In genomic region chr11:98202641-98203350, GRCm38 (mm10) we compare ENCODE assay signal across 8 mouse cellular contexts. TPM values are rescaled to one million over a fixed set of nuclear protein-coding genes. Genes with fewer than 3 reads are reported as not detected.
DNase-seq lines count a peak whose midpoint lies in the region; ATAC-seq and TF ChIP-seq lines count a peak whose summit lies in the region.

Gene Cdk12 (plus strand): TSS chr11:98203059.

- peak within 1 kb of the TSS; percentile 100 for H3K9ac ChIP-seq in heart, embryonic 11.5 days (ENCODE audit: low read depth, low read length)
- H3K9ac ChIP-seq in kidney, embryonic 16.5 days (replicated peaks; ENCODE audit: low read length), result peak within 1 kb of the TSS; percentile 97
- peak within 1 kb of the TSS; percentile 97 for H3K9ac ChIP-seq in liver, adult 2 months (ENCODE audit: low read depth, low read length)

- TF ChIP-seq POLR2A in brain, embryonic 14.5 days (IDR thresholded peaks at IDR 0.05; ENCODE audit: borderline replicate concordance, extremely low read depth, insufficient read depth, insufficient read length, poor library complexity, severe bottlenecking), result peak; percentile 56; the same call in 1 of the 2 replicates
- peak; percentile 92 for TF ChIP-seq POLR2A in liver, adult 2 months (IDR thresholded peaks at IDR 0.05; ENCODE audit: extremely low read depth, insufficient read depth, low read length)
- peak; percentile 86 for TF ChIP-seq POLR2A in myocyte (IDR thresholded peaks at IDR 0.05; ENCODE audit: insufficient read length, low read depth)

- peak; percentile 93 for ATAC-seq in heart, embryonic 11.5 days (replicated peaks; ENCODE audit: insufficient number of reproducible peaks, low FRiP score, low TSS enrichment)
- ATAC-seq in kidney, embryonic 16.5 days (ENCODE audit: low FRiP score, low TSS enrichment), result peak; percentile 94

- DNase-seq in brain, embryonic 14.5 days (ENCODE audit: low read depth), result peak; percentile 99
- DNase-seq in liver, adult 2 months (ENCODE audit: extremely low read depth, low read depth, low spot score), result peak; percentile 86
- DNase-seq in splenic B cell, adult 2 months (ENCODE audit: low read depth, low spot score), result peak; percentile 99

- peak within 1 kb of the TSS; percentile 100 for H3K27ac ChIP-seq in heart, embryonic 11.5 days (ENCODE audit: low read depth, low read length)
- peak within 1 kb of the TSS; percentile 100 for H3K27ac ChIP-seq in kidney, embryonic 16.5 days (ENCODE audit: low read length)
- H3K27ac ChIP-seq in liver, adult 2 months (replicated peaks; ENCODE audit: insufficient read depth, low read depth, low read length), result peak within 1 kb of the TSS; percentile 95

- H3K27me3 ChIP-seq in C2C12 (ENCODE audit: control insufficient read depth, insufficient read depth, insufficient read length) (no peaks in the 10 kb centered on the region), myocyte (ENCODE audit: control insufficient read depth, insufficient read depth, insufficient read length) (peaks cover 6% of the 10 kb centered on the region)
- no peaks in the 10 kb centered on the region; the same call in 1 of the 2 replicates for H3K27me3 ChIP-seq in erythroblast, embryonic 14.5 days (ENCODE audit: control insufficient read depth)
- no peaks in the 10 kb centered on the region for H3K27me3 ChIP-seq in heart, embryonic 11.5 days (ENCODE audit: control insufficient read depth, insufficient read depth, low read length)
- no peaks in the 10 kb centered on the region for H3K27me3 ChIP-seq in kidney, embryonic 16.5 days (ENCODE audit: insufficient read depth, low read length)
- H3K27me3 ChIP-seq in liver, adult 2 months (ENCODE audit: control insufficient read depth, insufficient read depth, low read length), result no peaks in the 10 kb centered on the region
- H3K27me3 ChIP-seq in splenic B cell, adult 2 months (ENCODE audit: control insufficient read depth, insufficient read depth, low read length, poor library complexity, severe bottlenecking), result no peaks in the 10 kb centered on the region

- H3K4me3 ChIP-seq in C2C12 (ENCODE audit: insufficient read depth, poor library complexity, severe bottlenecking) (peak within 1 kb of the TSS; percentile 90), myocyte (peak within 1 kb of the TSS; percentile 90)
- peak within 1 kb of the TSS; percentile 81 for H3K4me3 ChIP-seq in erythroblast, embryonic 14.5 days (replicated peaks)
- peak within 1 kb of the TSS; percentile 95 for H3K4me3 ChIP-seq in heart, embryonic 11.5 days (ENCODE audit: low read depth, low read length)
- peak within 1 kb of the TSS; percentile 82 for H3K4me3 ChIP-seq in kidney, embryonic 16.5 days (ENCODE audit: low read length)
- H3K4me3 ChIP-seq in liver, adult 2 months (ENCODE audit: insufficient read depth, low read depth, low read length), result peak within 1 kb of the TSS; percentile 91

- H3K4me2 ChIP-seq in heart, embryonic 11.5 days, result peak within 1 kb of the TSS; percentile 73
- peak within 1 kb of the TSS; percentile 88 for H3K4me2 ChIP-seq in kidney, embryonic 16.5 days (replicated peaks; ENCODE audit: low read depth, low read length)
- peak within 1 kb of the TSS; percentile 88 for H3K4me2 ChIP-seq in myocyte (ENCODE audit: low read depth)

- no peaks in the 10 kb centered on the region for H3K9me3 ChIP-seq in erythroblast, embryonic 14.5 days (ENCODE audit: control insufficient read depth, low read length)
- H3K9me3 ChIP-seq in heart, embryonic 11.5 days (replicated peaks; ENCODE audit: control insufficient read depth, low read length), result no peaks in the 10 kb centered on the region
- no peaks in the 10 kb centered on the region for H3K9me3 ChIP-seq in kidney, embryonic 16.5 days (ENCODE audit: low read length)

- TF ChIP-seq CTCF in C2C12 (IDR thresholded peaks at IDR 0.05; ENCODE audit: control insufficient read depth, insufficient read depth, insufficient read length), result no peak
- no peak for TF ChIP-seq CTCF in brain, embryonic 14.5 days (IDR thresholded peaks at IDR 0.05; ENCODE audit: borderline replicate concordance, extremely low read depth, insufficient read depth, insufficient read length)
- TF ChIP-seq CTCF in liver, adult 2 months (IDR thresholded peaks at IDR 0.05; ENCODE audit: low read depth, low read length), result no peak

- H3K4me1 ChIP-seq in erythroblast, embryonic 14.5 days (ENCODE audit: control insufficient read depth), result peaks cover 29% of the 10 kb centered on the region
- H3K4me1 ChIP-seq in heart, embryonic 11.5 days (ENCODE audit: control insufficient read depth, insufficient read depth, low read length), result peaks cover 6% of the 10 kb centered on the region; the same call in 1 of the 2 replicates
- peaks cover 6% of the 10 kb centered on the region; the same call in 1 of the 2 replicates for H3K4me1 ChIP-seq in kidney, embryonic 16.5 days (ENCODE audit: insufficient read depth, low read length)
- H3K4me1 ChIP-seq in liver, adult 2 months (ENCODE audit: control insufficient read depth, insufficient read depth, low read length), result no peaks in the 10 kb centered on the region; the same call in 1 of the 2 replicates

- peaks cover 47% of the 10 kb centered on the region for H3K79me3 ChIP-seq in C2C12 (ENCODE audit: low read depth)

- peaks cover 29% of the 10 kb centered on the region for H3K36me3 ChIP-seq in C2C12 (ENCODE audit: control insufficient read depth, insufficient read depth)
- peaks cover 19% of the 10 kb centered on the region for H3K36me3 ChIP-seq in erythroblast, embryonic 14.5 days (ENCODE audit: control insufficient read depth)
- H3K36me3 ChIP-seq in heart, embryonic 11.5 days (ENCODE audit: control insufficient read depth, insufficient read depth, low read length), result no peaks in the 10 kb centered on the region; the same call in 1 of the 2 replicates
- H3K36me3 ChIP-seq in kidney, embryonic 16.5 days (ENCODE audit: insufficient read depth, low read length), result 0 out of 2 replicates have a peak, but pooled peaks cover 2% of the 10 kb centered on the region
- H3K36me3 ChIP-seq in liver, adult 2 months (ENCODE audit: control insufficient read depth, insufficient read depth, low read length), result no peaks in the 10 kb centered on the region
- no peaks in the 10 kb centered on the region for H3K36me3 ChIP-seq in myocyte (ENCODE audit: control insufficient read depth, insufficient read depth)
- H3K36me3 ChIP-seq in splenic B cell, adult 2 months (ENCODE audit: control insufficient read depth, insufficient read depth, low read length, poor library complexity, severe bottlenecking), result no peaks in the 10 kb centered on the region; the same call in 1 of the 2 replicates

- H3ac ChIP-seq in C2C12 (ENCODE audit: control insufficient read depth, insufficient read length, low read depth) (peak within 1 kb of the TSS; percentile 97), myocyte (ENCODE audit: control insufficient read depth, insufficient read length) (peak within 1 kb of the TSS; percentile 94)

- WGBS in heart, embryonic 11.5 days (ENCODE audit: insufficient replicate concordance), result 1% methylated on average over 49 of the region's 63 CpGs
- WGBS in kidney, embryonic 16.5 days, result 1% methylated on average over 41 of the region's 63 CpGs
- WGBS in liver, adult 2 months, result under 1% methylated on average over 59 of the region's 63 CpGs

- H3K79me2 ChIP-seq in C2C12 (ENCODE audit: control insufficient read depth, insufficient read depth), result peaks cover 52% of the 10 kb centered on the region
- peaks cover 4% of the 10 kb centered on the region; the same call in 1 of the 2 replicates for H3K79me2 ChIP-seq in liver, adult 2 months (ENCODE audit: control insufficient read depth, insufficient read depth, low read length)
- H3K79me2 ChIP-seq in myocyte (ENCODE audit: control insufficient read depth, insufficient read depth), result peaks cover 46% of the 10 kb centered on the region

TF ChIP-seq in C2C12, 6 proteins besides CTCF, POLR2A, EP300 and RAD21:
- no peak for TF ChIP-seq FOSL1 (IDR thresholded peaks at IDR 0.05; ENCODE audit: insufficient read depth, low read length, poor library complexity, severe bottlenecking)
- peak; percentile 43 for TF ChIP-seq MAX (IDR thresholded peaks at IDR 0.05)

TF ChIP-seq in myocyte, 11 proteins besides CTCF, POLR2A, EP300 and RAD21:
- peak; percentile 95 for TF ChIP-seq POLR2AphosphoS2 (IDR thresholded peaks at IDR 0.05; ENCODE audit: insufficient read length, low read depth)
- peak; percentile 73 for TF ChIP-seq SRF (IDR thresholded peaks at IDR 0.05; ENCODE audit: control insufficient read depth, insufficient read length, low read depth)
- no peak for TF ChIP-seq USF1 (IDR thresholded peaks at IDR 0.05; ENCODE audit: low read depth)
TF ChIP-seq in myocyte: peak in this region for 2.

RNA-seq across cellular contexts. Expression of gene Cdk12, which starts in this region (rescaled TPM):
- polyA plus RNA-seq in C2C12 (2012; fragmentation: generic; extraction: Trizol), result 8.7 TPM
- polyA plus RNA-seq in brain, embryonic 14.5 days (2012; rRNA removed), result 21.7 and 26.2 TPM in 2 replicates
- 1.6 and 1.8 TPM in 2 replicates for polyA plus RNA-seq in erythroblast, embryonic 14.5 days (2012)
- polyA plus RNA-seq in heart, embryonic 11.5 days (2014; fragmentation: Nextera tagmentation; extraction: Ambion mirVana), result 8.3 and 11.4 TPM in 2 replicates
- polyA plus RNA-seq in kidney, embryonic 16.5 days (2015; fragmentation: Nextera tagmentation; extraction: Ambion mirVana), result 9.2 and 12.4 TPM in 2 replicates
- total RNA-seq in liver, adult 2 months (2014; rRNA removed), result 19.5 and 20.3 TPM in 2 replicates
- polyA plus RNA-seq in liver, adult 2 months (2012; rRNA removed), result 5.8 and 7.9 TPM in 2 replicates
- 7.3 TPM for polyA plus RNA-seq in myocyte (2012; fragmentation: generic; extraction: Trizol)

Comparison
In these comparisons a context has a peak if more than half of its experiments do, and no peak if none do; other contexts are left out.
1. Peak in every context shown above with its lines: DNase-seq, ATAC-seq, H3K4me3 ChIP-seq and H3K27ac ChIP-seq.